Mouse (Mus musculus) heart, postnatal 0 days (tissue): ENCODE data around the gene Atp5g1. TPM values are rescaled to one million over a fixed set of nuclear protein-coding genes. Genes with fewer than 3 reads are reported as not detected.

ENCODE experiments used
- ATAC-seq: fragments of 200-750 bp; cut with Nextera tagmentation; 2 replicates; pipeline ENCODE4 v1.8.0; 2017; ENCODE audit warnings: low read depth, moderate number of reproducible peaks, moderate library complexity; ENCODE audit not compliant: insufficient read depth
- DNase-seq: peaks from one replicate; pipeline ENCODE4 v3.0.0-alpha.2; 2016; ENCODE audit warnings: low spot score
- H3K27ac ChIP-seq: fragments of 300-500 bp; sonication (generic); 2 replicates; pipeline ENCODE4 v1.5.1; 2014; ENCODE audit warnings: low read depth, mild to moderate bottlenecking
- H3K27me3 ChIP-seq: fragments of 300-500 bp; sonication (generic); 2 replicates; pipeline ENCODE4 v1.6.1; 2014; ENCODE audit warnings: low read length, mixed read lengths; ENCODE audit not compliant: control insufficient read depth, insufficient read depth
- H3K36me3 ChIP-seq: fragments of 300-500 bp; sonication (generic); replicated peaks from 2 replicates; pipeline ENCODE4 v1.6.1; 2014; ENCODE audit warnings: low read length, mixed read lengths; ENCODE audit not compliant: control insufficient read depth, insufficient read depth
- H3K4me1 ChIP-seq: fragments of 300-500 bp; sonication (generic); 2 replicates; pipeline ENCODE4 v1.6.1; 2014; ENCODE audit warnings: antibody characterized with exemption; ENCODE audit not compliant: control insufficient read depth, insufficient read depth
- H3K4me2 ChIP-seq: fragments of 300-500 bp; sonication (generic); 2 replicates; pipeline ENCODE4 v1.6.1; 2014; ENCODE audit warnings: low read depth, mild to moderate bottlenecking, low read length, moderate library complexity
- H3K4me3 ChIP-seq: fragments of 300-500 bp; sonication (generic); 2 replicates; pipeline ENCODE4 v1.5.1; 2014; ENCODE audit warnings: low read depth, low read length
- H3K9ac ChIP-seq: fragments of 300-500 bp; sonication (generic); replicated peaks from 2 replicates; pipeline ENCODE4 v1.6.1; 2014; ENCODE audit warnings: low read depth, low read length, mixed read lengths
- H3K9me3 ChIP-seq: fragments of 300-500 bp; sonication (generic); replicated peaks from 2 replicates; pipeline ENCODE4 v1.6.1; 2016; ENCODE audit warnings: low read length; ENCODE audit not compliant: control insufficient read depth
- CTCF ChIP-seq: IDR thresholded peaks from 2 replicates; pipeline ENCODE4 v1.5.1; 2016; ENCODE audit warnings: antibody characterized with exemption, control low read depth, low read depth
- EP300 ChIP-seq: IDR thresholded peaks from 2 replicates; pipeline ENCODE4 v1.6.1; 2016; ENCODE audit warnings: antibody characterized with exemption, low read depth
- WGBS: fragments of 180-500 bp; shearing (Covaris S2); extraction: QIAGEN DNeasy Blood & Tissue Kit; methylation state at CpG from one replicate; pipeline ENCODE4 v1.1.7; 2014; 5-methylcytosine and 5-hydroxymethylcytosine counted together
- polyA plus RNA-seq: library from polyadenylated mRNA; unstranded; fragments of >200 nt; fragmentation: Nextera tagmentation; extraction: Ambion mirVana; gene quantifications from 2 replicates; pipeline ENCODE4 v1.2.1, GENCODE M21; 2015
- total RNA-seq: library from RNA; depleted of rRNA; stranded (reverse); fragments of >200 nt; gene quantifications from 2 replicates; pipeline ENCODE4 v1.2.3, GENCODE M21; 2014; ENCODE audit warnings: low replicate concordance; rRNA removed

Gene Atp5g1
- total and polyA plus RNA-seq, 2 experiments from 2014 or later = 4,197 to 4,840 TPM

GRCm38 (mm10) chr11:96034116-96034515, 41.4 kb downstream of the Atp5g1 start:
- DNase-seq (no peak), ATAC-seq (no peak)
- Histone ChIP-seq H3K27me3 (no peaks in the 10 kb centered on the region; the same call in 1 of the 2 replicates), H3K36me3 (peaks cover 3% of the 10 kb centered on the region; the same call in 1 of the 2 replicates), H3K4me1 (peaks cover 10% of the 10 kb centered on the region), H3K9ac (no peak overlapping the region), H3K4me2 (peak overlapping the region; percentile 94), H3K9me3 (no peaks in the 10 kb centered on the region), H3K4me3 (peak overlapping the region; percentile 89), H3K27ac (peak overlapping the region; percentile 67; the same call in 1 of the 2 replicates)
- WGBS = 46% methylated on average over 8 of the region's 8 CpGs
- no peak for TF ChIP-seq CTCF
- no peak for TF ChIP-seq EP300

- 96% methylated on average over 2 of the region's 3 CpGs for whole genome bisulfite sequencing
- H3K4me3 ChIP-seq = no peak overlapping the region
- peaks cover 10% of the 10 kb centered on the region for H3K4me1 ChIP-seq
These were observed 42.2 kb downstream of the Atp5g1 start for GRCm38 (mm10) chr11:96033264-96033663.

GRCm38 (mm10) chr11:96031701-96032100, 43.8 kb downstream of the Atp5g1 start:
- TF ChIP-seq CTCF = peak; percentile 32; the same call in 1 of the 2 replicates
- TF ChIP-seq EP300 = no peak
- H3K4me1 ChIP-seq = peaks cover 10% of the 10 kb centered on the region
- 79% methylated on average over 2 of the region's 2 CpGs for WGBS
- DNase-seq (no peak), ATAC-seq (no peak)
- H3K27me3 ChIP-seq = no peaks in the 10 kb centered on the region; the same call in 1 of the 2 replicates
- no peaks in the 10 kb centered on the region for H3K36me3 ChIP-seq
- H3K4me3 ChIP-seq = no peak overlapping the region
- H3K9me3 ChIP-seq = no peaks in the 10 kb centered on the region
- no peak overlapping the region for H3K27ac ChIP-seq
- no peak overlapping the region for H3K4me2 ChIP-seq
- H3K9ac ChIP-seq = no peak overlapping the region

More at GRCm38 (mm10) chr11:96033264-96033663, 42.2 kb downstream of the Atp5g1 start:
- no peak for ATAC-seq
- TF ChIP-seq CTCF (peak; percentile 26; the same call in 1 of the 2 replicates), EP300 (no peak)
- no peak for DNase-seq
- H3K9ac ChIP-seq = no peak overlapping the region
- no peak overlapping the region for H3K27ac ChIP-seq
- H3K27me3 ChIP-seq = no peaks in the 10 kb centered on the region; the same call in 1 of the 2 replicates
- H3K36me3 ChIP-seq = peaks cover 3% of the 10 kb centered on the region; the same call in 1 of the 2 replicates
- H3K9me3 ChIP-seq = no peaks in the 10 kb centered on the region
- no peak overlapping the region for H3K4me2 ChIP-seq

GRCm38 (mm10) chr11:96030571-96030970, 44.9 kb downstream of the Atp5g1 start:
- TF ChIP-seq EP300 (no peak), CTCF (no peak)
- Histone ChIP-seq H3K9me3 (no peaks in the 10 kb centered on the region), H3K4me3 (no peak overlapping the region), H3K27me3 (no peaks in the 10 kb centered on the region; the same call in 1 of the 2 replicates), H3K4me1 (peaks cover 8% of the 10 kb centered on the region), H3K36me3 (no peaks in the 10 kb centered on the region), H3K9ac (no peak overlapping the region), H3K27ac (no peak overlapping the region), H3K4me2 (no peak overlapping the region)
- no peak for ATAC-seq
- WGBS = 74% methylated on average over 3 of the region's 3 CpGs
- DNase-seq = no peak

GRCm38 (mm10) chr11:96028130-96028529, 47.3 kb downstream of the Atp5g1 start:
- 42% methylated on average over 5 of the region's 5 CpGs for WGBS
- no peaks in the 10 kb centered on the region for H3K36me3 ChIP-seq
- no peak overlapping the region for H3K4me2 ChIP-seq
- H3K27ac ChIP-seq = no peak overlapping the region
- DNase-seq = no peak
- no peaks in the 10 kb centered on the region; the same call in 1 of the 2 replicates for H3K27me3 ChIP-seq
- no peaks in the 10 kb centered on the region for H3K9me3 ChIP-seq
- H3K9ac ChIP-seq = no peak overlapping the region
- ATAC-seq = no peak
- no peaks in the 10 kb centered on the region for H3K4me1 ChIP-seq
- TF ChIP-seq CTCF (no peak), EP300 (no peak)
- no peak overlapping the region for H3K4me3 ChIP-seq

- H3K36me3 ChIP-seq = no peaks in the 10 kb centered on the region
- DNase-seq = no peak
- H3K4me1 ChIP-seq = no peaks in the 10 kb centered on the region
- H3K27ac ChIP-seq = no peak overlapping the region
- no peak overlapping the region for H3K9ac ChIP-seq
- TF ChIP-seq CTCF (no peak), EP300 (no peak)
- WGBS = 55% methylated on average over 4 of the region's 4 CpGs
- H3K4me3 ChIP-seq = no peak overlapping the region
- ATAC-seq = no peak
- H3K27me3 ChIP-seq = no peaks in the 10 kb centered on the region
- H3K9me3 ChIP-seq = no peaks in the 10 kb centered on the region
- H3K4me2 ChIP-seq = no peak overlapping the region
These were observed 54.8 kb downstream of the Atp5g1 start for GRCm38 (mm10) chr11:96020622-96021021.

Other genes starting within 250 kb of the Atp5g1 start
- gene Gngt2, start 238.5 kb downstream of the Atp5g1 start, total RNA-seq = 0.66 and 26.8 TPM in 2 replicates
- gene Gngt2, start 238.5 kb downstream of the Atp5g1 start, polyA plus RNA-seq = 38.7 and 40.1 TPM in 2 replicates
- gene Abi3, start 233.2 kb downstream of the Atp5g1 start, total RNA-seq = 11.4 and 13.4 TPM in 2 replicates
- gene Abi3, start 233.2 kb downstream of the Atp5g1 start, polyA plus RNA-seq = 13.3 and 14.3 TPM in 2 replicates
- gene B4galnt2, start 160.8 kb downstream of the Atp5g1 start, total RNA-seq = not detected in 2 replicates
- gene B4galnt2, start 160.8 kb downstream of the Atp5g1 start, polyA plus RNA-seq = 0.07 TPM in 1 of 2 replicates, not detected in the other
- gene Igf2bp1, start 69.7 kb downstream of the Atp5g1 start, total RNA-seq = 3.4 and 10.4 TPM in 2 replicates
- gene Igf2bp1, start 69.7 kb downstream of the Atp5g1 start, polyA plus RNA-seq = 4.5 and 5.6 TPM in 2 replicates
- gene Gip, start 51.1 kb downstream of the Atp5g1 start, total RNA-seq = not detected in 2 replicates
- gene Gip, start 51.1 kb downstream of the Atp5g1 start, polyA plus RNA-seq = not detected in 2 replicates
- 24.0 and 25.2 TPM in 2 replicates for gene Snf8, start 40.8 kb downstream of the Atp5g1 start, total RNA-seq
- gene Snf8, start 40.8 kb downstream of the Atp5g1 start, polyA plus RNA-seq = 59.4 and 63.0 TPM in 2 replicates
- gene Ube2z, start 10.3 kb downstream of the Atp5g1 start, total RNA-seq = 42.4 and 44.4 TPM in 2 replicates
- 19.3 and 20.0 TPM in 2 replicates for gene Ube2z, start 10.3 kb downstream of the Atp5g1 start, polyA plus RNA-seq
- gene Calcoco2, start 36.3 kb upstream of the Atp5g1 start, total RNA-seq = not detected in 2 replicates
- gene Calcoco2, start 36.3 kb upstream of the Atp5g1 start, polyA plus RNA-seq = not detected in 2 replicates
- gene Ttll6, start 58.1 kb upstream of the Atp5g1 start, total RNA-seq = not detected in 2 replicates
- gene Ttll6, start 58.1 kb upstream of the Atp5g1 start, polyA plus RNA-seq = not detected in 2 replicates
- gene Hoxb13, start 118.6 kb upstream of the Atp5g1 start, total RNA-seq = not detected in 2 replicates
- not detected in 2 replicates for gene Hoxb13, start 118.6 kb upstream of the Atp5g1 start, polyA plus RNA-seq
- not detected in 2 replicates for gene Hoxb9, start 195.8 kb upstream of the Atp5g1 start, total RNA-seq
- gene Hoxb9, start 195.8 kb upstream of the Atp5g1 start, polyA plus RNA-seq = not detected in 2 replicates
- gene Hoxb8, start 206.2 kb upstream of the Atp5g1 start, total RNA-seq = not detected in 2 replicates
- not detected in 2 replicates for gene Hoxb8, start 206.2 kb upstream of the Atp5g1 start, polyA plus RNA-seq
- not detected in 2 replicates for gene Hoxb7, start 211.0 kb upstream of the Atp5g1 start, total RNA-seq
- 0.20 TPM in 1 of 2 replicates, not detected in the other for gene Hoxb7, start 211.0 kb upstream of the Atp5g1 start, polyA plus RNA-seq
- not detected in 2 replicates for gene Hoxb6, start 216.8 kb upstream of the Atp5g1 start, total RNA-seq
- not detected in 2 replicates for gene Hoxb6, start 216.8 kb upstream of the Atp5g1 start, polyA plus RNA-seq
- 0.19 TPM in 1 of 2 replicates, not detected in the other for gene Hoxb5, start 227.7 kb upstream of the Atp5g1 start, total RNA-seq
- gene Hoxb5, start 227.7 kb upstream of the Atp5g1 start, polyA plus RNA-seq = 0.08 and 0.25 TPM in 2 replicates
- gene Hoxb4, start 242.6 kb upstream of the Atp5g1 start, total RNA-seq = 0.39 and 2.3 TPM in 2 replicates
- 0.19 and 0.25 TPM in 2 replicates for gene Hoxb4, start 242.6 kb upstream of the Atp5g1 start, polyA plus RNA-seq
- 0.08 and 0.66 TPM in 2 replicates for gene Hoxb3, start 247.7 kb upstream of the Atp5g1 start, total RNA-seq
- 0.15 and 0.32 TPM in 2 replicates for gene Hoxb3, start 247.7 kb upstream of the Atp5g1 start, polyA plus RNA-seq